ENCODE assay signal across 9 mouse cellular contexts in genomic region chr1:98748886-98749285, GRCm38 (mm10).
DNase-seq lines count a peak whose midpoint lies in the region; ATAC-seq and TF ChIP-seq lines count a peak whose summit lies in the region.
"Had no signal": no experiment of that assay in that cellular context is flagged by ENCODE, and none has a peak within 500 bp of the region (broad histone marks: within the 10 kb centered on the region; RNA-seq: fewer than 3 reads in every experiment).

No protein-coding gene starts in this region.

- no peak overlapping the region for H3K27ac ChIP-seq in hindbrain, embryonic 12.5 days
- no peak overlapping the region for H3K27ac ChIP-seq in limb, embryonic 14.5 days (replicated peaks; ENCODE audit: low read depth, low read length)

- H3K9ac ChIP-seq in hindbrain, embryonic 12.5 days: no peak overlapping the region
- H3K9ac ChIP-seq in limb, embryonic 14.5 days (ENCODE audit: low read depth, low read length, severe bottlenecking): no peak overlapping the region

- no peaks in the 10 kb centered on the region for H3K4me1 ChIP-seq in hindbrain, embryonic 12.5 days
- no peaks in the 10 kb centered on the region for H3K4me1 ChIP-seq in limb, embryonic 14.5 days (ENCODE audit: control insufficient read depth, insufficient read depth, low read length)

- no peak overlapping the region for H3K4me3 ChIP-seq in hindbrain, embryonic 12.5 days
- no peak overlapping the region for H3K4me3 ChIP-seq in limb, embryonic 14.5 days (replicated peaks; ENCODE audit: low read length)
- H3K4me3 ChIP-seq: erythroblast, embryonic 14.5 days had no signal

- DNase-seq in cerebellum, postnatal 14 days: peak; percentile 47 to 50
- peak; percentile 3 for DNase-seq in c-Kit-positive CD71-negative TER-119-negative erythroid progenitor cells, embryonic 14.5 days (ENCODE audit: low read depth)
- peak; percentile 28 for DNase-seq in limb, embryonic 14.5 days (ENCODE audit: low spot score)
- peak; percentile 25 to 34 for DNase-seq in right cerebral cortex, postnatal 36 days (ENCODE audit: low spot score in 2 of 2)
- DNase-seq in lung, postnatal 25 days (ENCODE audit: low spot score): no peak

- H3K27me3 ChIP-seq in hindbrain, embryonic 12.5 days: no peaks in the 10 kb centered on the region
- H3K27me3 ChIP-seq in limb, embryonic 14.5 days (ENCODE audit: control insufficient read depth, insufficient read depth, low read length): no peaks in the 10 kb centered on the region

- no peaks in the 10 kb centered on the region for H3K36me3 ChIP-seq in hindbrain, embryonic 12.5 days
- H3K36me3 ChIP-seq in limb, embryonic 14.5 days (ENCODE audit: control insufficient read depth, insufficient read depth, low read length): no peaks in the 10 kb centered on the region

- whole genome bisulfite sequencing in hindbrain, embryonic 12.5 days: 12% methylated on average over 2 of the region's 2 CpGs
- WGBS in limb, embryonic 14.5 days: 12% methylated on average over 2 of the region's 2 CpGs

- H3K4me2 ChIP-seq in hindbrain, embryonic 12.5 days (replicated peaks): no peak overlapping the region
- H3K4me2 ChIP-seq in limb, embryonic 14.5 days (replicated peaks; ENCODE audit: low read depth, low read length, severe bottlenecking): no peak overlapping the region

- ATAC-seq in cerebellum, adult (ENCODE audit: insufficient number of reproducible peaks, low FRiP score, low TSS enrichment): no peak
- ATAC-seq in hindbrain, embryonic 12.5 days (ENCODE audit: low FRiP score): peak; percentile 40; the same call in 1 of the 2 replicates
- no peak for ATAC-seq in limb, embryonic 14.5 days (ENCODE audit: low FRiP score, low read depth)
- ATAC-seq in inflammation-experienced regulatory T-cells, adult 6 months: no peak

- TF ChIP-seq POLR2A in limb, embryonic 14.5 days (IDR thresholded peaks at IDR 0.05; ENCODE audit: borderline replicate concordance, extremely low read depth, insufficient read depth, insufficient read length): no peak

- no peaks in the 10 kb centered on the region for H3K9me3 ChIP-seq in hindbrain, embryonic 12.5 days (replicated peaks)
- H3K9me3 ChIP-seq in limb, embryonic 14.5 days (ENCODE audit: control insufficient read depth, low read length): no peaks in the 10 kb centered on the region
